Mouse (Mus musculus) erythroblast, embryonic 14.5 days (primary cell): Measurements from ENCODE around the gene S100pbp. TPM values are rescaled to one million over a fixed set of nuclear protein-coding genes. Genes with fewer than 3 reads are reported as not detected.
A peak's percentile ranks its signal among the peaks of the same experiment; 100 is the strongest.

Source experiments
- H3K27me3 ChIP-seq: 2 replicates; pipeline ENCODE4 v1.6.1; 2012; ENCODE audit warnings: inconsistent platforms; ENCODE audit not compliant: control insufficient read depth
- H3K36me3 ChIP-seq: 2 replicates; pipeline ENCODE4 v1.6.1; 2012; ENCODE audit warnings: mild to moderate bottlenecking, inconsistent platforms; ENCODE audit not compliant: control insufficient read depth
- H3K4me1 ChIP-seq: 2 replicates; pipeline ENCODE4 v1.6.1; 2012; ENCODE audit warnings: inconsistent platforms; ENCODE audit not compliant: control insufficient read depth
- H3K4me3 ChIP-seq: replicated peaks from 2 replicates; pipeline ENCODE3; 2012; ENCODE audit warnings: moderate library complexity, mild to moderate bottlenecking, inconsistent platforms
- H3K9me3 ChIP-seq: 2 replicates; pipeline ENCODE4 v1.6.1; 2012; ENCODE audit warnings: low read length, inconsistent platforms, mixed read lengths; ENCODE audit not compliant: control insufficient read depth
- GATA1 ChIP-seq: IDR thresholded peaks from 2 replicates; pipeline ENCODE4 v1.6.1; 2012; ENCODE audit warnings: low read length, inconsistent platforms, mixed read lengths
- TAL1 ChIP-seq: IDR thresholded peaks from 3 replicates; pipeline ENCODE4 v1.6.1; 2012; ENCODE audit warnings: low read length, inconsistent platforms, mixed read lengths
- polyA plus RNA-seq: library from polyadenylated mRNA; stranded (reverse); fragments of >175 nt; gene quantifications from 2 replicates; pipeline ENCODE4 v1.2.3, GENCODE M21; 2012

Gene S100pbp
- polyA plus RNA-seq, result 0.07 and 0.19 TPM in 2 replicates

DNA sequence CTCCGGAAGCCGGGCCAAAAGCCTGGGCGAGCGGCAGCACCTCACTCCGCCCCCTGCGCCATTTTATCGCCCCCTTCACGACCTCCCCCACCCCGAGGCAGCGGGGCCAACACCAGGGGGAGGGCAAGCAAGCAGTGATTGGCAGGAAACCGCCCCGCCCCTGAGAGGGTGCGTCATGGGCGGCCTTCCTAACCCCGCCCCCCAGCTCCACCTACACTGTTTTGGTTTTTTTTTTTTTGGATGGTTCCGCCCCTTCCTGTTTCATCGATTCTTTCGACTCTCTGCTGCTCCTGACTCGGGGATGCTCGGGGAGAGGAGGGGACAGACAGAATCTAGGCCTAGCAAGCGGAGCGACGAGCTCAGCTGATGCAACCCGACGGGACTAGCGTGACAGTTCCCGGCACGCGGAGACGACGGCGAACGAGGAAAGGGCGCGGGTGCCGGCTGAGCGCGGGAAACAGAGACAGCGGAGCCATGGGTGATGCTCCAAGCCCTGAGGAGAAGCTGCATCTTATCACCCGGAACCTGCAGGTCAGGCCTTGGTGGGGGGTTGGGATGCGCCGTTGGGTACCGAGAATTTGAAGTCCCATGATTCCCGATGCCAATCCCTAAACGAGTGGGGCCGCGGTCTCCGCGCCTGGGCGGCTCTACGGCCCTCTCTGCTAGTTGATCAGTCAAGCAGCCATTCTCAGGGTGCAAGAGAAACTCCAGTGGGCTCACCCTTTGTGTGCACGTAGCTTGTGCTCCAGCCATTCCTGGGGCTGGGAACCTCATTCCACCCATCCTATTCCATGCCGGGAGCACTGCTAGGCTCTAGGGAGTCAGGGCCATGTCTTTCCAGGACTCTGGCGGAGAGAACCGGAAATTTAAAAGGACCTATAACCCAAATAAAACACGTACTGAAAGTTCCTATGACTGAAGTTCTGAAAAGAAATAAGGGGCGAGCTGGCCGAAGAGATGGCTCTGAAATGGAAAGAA lies at the start of gene S100pbp, which contains the start of gene Yars:
Gene S100pbp (minus strand): TSS at position 186 of the 978 bp plus-strand sequence.
Gene Yars (plus strand): TSS at position 219 of the 978 bp plus-strand sequence.
- Histone ChIP-seq H3K4me1 (peaks cover 56% of the 10 kb centered on the region), H3K9me3 (no peaks in the 10 kb centered on the region), H3K36me3 (peaks cover 43% of the 10 kb centered on the region), H3K27me3 (no peaks in the 10 kb centered on the region), H3K4me3 (peak within 1 kb of the TSS; percentile 88)
- no peak for TF ChIP-seq GATA1
- TF ChIP-seq TAL1, result no peak

GRCm38 (mm10) chr4:129239075-129239474 lies 49.5 kb upstream of the S100pbp start:
- Histone ChIP-seq H3K4me1 (peaks cover 61% of the 10 kb centered on the region), H3K36me3 (no peaks in the 10 kb centered on the region), H3K9me3 (no peaks in the 10 kb centered on the region), H3K4me3 (peak overlapping the region; percentile 62), H3K27me3 (peaks cover 57% of the 10 kb centered on the region)
- no peak for TF ChIP-seq TAL1
- TF ChIP-seq GATA1, result no peak

GRCm38 (mm10) chr4:129238579-129239016 lies 49.1 kb upstream of the S100pbp start:
- no peaks in the 10 kb centered on the region for H3K9me3 ChIP-seq
- H3K27me3 ChIP-seq, result peaks cover 55% of the 10 kb centered on the region
- peaks cover 62% of the 10 kb centered on the region for H3K4me1 ChIP-seq
- H3K4me3 ChIP-seq, result peak overlapping the region; percentile 62
- H3K36me3 ChIP-seq, result no peaks in the 10 kb centered on the region
- TF ChIP-seq TAL1 (no peak), GATA1 (no peak)

DNA sequence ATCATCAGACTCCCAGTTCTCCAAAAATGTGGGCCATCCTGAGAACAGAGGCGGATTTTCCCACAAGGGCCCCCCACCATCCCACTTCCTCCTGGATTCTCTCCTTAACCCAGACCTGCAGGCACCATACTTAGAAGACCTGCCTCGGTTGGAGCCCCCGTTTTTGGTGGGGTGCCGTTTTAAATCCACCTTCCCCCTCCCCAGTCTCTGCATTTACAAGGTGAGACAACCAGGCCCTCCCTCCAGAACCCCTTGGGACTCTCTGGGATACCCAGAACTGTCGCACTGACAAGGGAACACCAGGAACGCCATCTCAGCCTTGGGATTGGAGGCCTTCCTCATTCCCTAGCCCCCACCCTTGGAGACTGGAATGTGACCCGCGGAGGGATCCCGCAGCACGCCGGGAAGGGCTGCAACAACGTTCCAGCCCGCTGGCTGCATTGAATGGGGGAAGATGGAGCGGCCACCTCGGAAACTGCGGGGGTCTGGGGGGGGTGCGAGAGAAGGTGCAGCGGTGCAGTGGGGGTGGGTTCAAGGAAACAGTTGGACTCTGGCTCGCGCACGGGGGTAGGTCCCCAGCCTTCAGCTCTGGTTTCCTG lies 48.4 kb upstream of the S100pbp start:
- Histone ChIP-seq H3K4me3 (peak overlapping the region; percentile 62), H3K36me3 (no peaks in the 10 kb centered on the region), H3K27me3 (peaks cover 54% of the 10 kb centered on the region), H3K9me3 (no peaks in the 10 kb centered on the region), H3K4me1 (peaks cover 68% of the 10 kb centered on the region)
- TF ChIP-seq TAL1 (no peak), GATA1 (no peak)

GRCm38 (mm10) chr4:129236236-129236813 lies 46.8 kb upstream of the S100pbp start:
- H3K27me3 ChIP-seq, result peaks cover 41% of the 10 kb centered on the region
- H3K36me3 ChIP-seq, result no peaks in the 10 kb centered on the region

GRCm38 (mm10) chr4:129235147-129235546 lies 45.6 kb upstream of the S100pbp start:
- H3K4me1 ChIP-seq, result peaks cover 91% of the 10 kb centered on the region
- no peaks in the 10 kb centered on the region for H3K36me3 ChIP-seq
- H3K9me3 ChIP-seq, result no peaks in the 10 kb centered on the region
- no peak overlapping the region for H3K4me3 ChIP-seq
- H3K27me3 ChIP-seq, result peaks cover 30% of the 10 kb centered on the region
- TF ChIP-seq GATA1 (peak; percentile 74), TAL1 (peak; percentile 62)

More at GRCm38 (mm10) chr4:129236236-129236813, 46.8 kb upstream of the S100pbp start:
- no peak for TF ChIP-seq GATA1
- no peak for TF ChIP-seq TAL1
- no peak overlapping the region for H3K4me3 ChIP-seq
- peaks cover 81% of the 10 kb centered on the region for H3K4me1 ChIP-seq
- no peaks in the 10 kb centered on the region for H3K9me3 ChIP-seq

DNA sequence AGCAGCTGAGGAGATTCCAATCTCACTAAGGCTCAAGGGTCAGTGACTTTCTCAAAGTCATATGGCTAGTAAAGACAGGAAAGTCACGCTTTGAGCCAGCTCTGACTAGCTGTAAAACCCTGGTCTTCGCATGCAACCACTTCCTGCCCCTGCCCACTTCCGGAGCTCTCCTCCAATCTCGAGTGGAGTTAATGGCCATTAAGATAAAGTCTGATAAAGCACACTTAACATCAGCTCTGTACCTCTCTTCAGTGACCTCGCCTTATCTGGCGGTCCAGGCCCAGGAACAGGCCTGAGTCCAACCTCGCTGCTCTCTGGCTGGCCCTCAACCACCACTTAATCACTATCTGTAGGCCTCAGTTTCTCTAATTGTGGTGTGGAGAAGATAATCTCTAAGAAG lies 45.0 kb upstream of the S100pbp start:
- peak overlapping the region; percentile 23 for H3K4me3 ChIP-seq
- H3K27me3 ChIP-seq, result peaks cover 30% of the 10 kb centered on the region
- TF ChIP-seq TAL1 (peak; percentile 58), GATA1 (peak; percentile 51; the same call in 1 of the 2 replicates)
- H3K9me3 ChIP-seq, result no peaks in the 10 kb centered on the region; the same call in 1 of the 2 replicates
- H3K36me3 ChIP-seq, result no peaks in the 10 kb centered on the region
- H3K4me1 ChIP-seq, result peaks cover 86% of the 10 kb centered on the region

DNA sequence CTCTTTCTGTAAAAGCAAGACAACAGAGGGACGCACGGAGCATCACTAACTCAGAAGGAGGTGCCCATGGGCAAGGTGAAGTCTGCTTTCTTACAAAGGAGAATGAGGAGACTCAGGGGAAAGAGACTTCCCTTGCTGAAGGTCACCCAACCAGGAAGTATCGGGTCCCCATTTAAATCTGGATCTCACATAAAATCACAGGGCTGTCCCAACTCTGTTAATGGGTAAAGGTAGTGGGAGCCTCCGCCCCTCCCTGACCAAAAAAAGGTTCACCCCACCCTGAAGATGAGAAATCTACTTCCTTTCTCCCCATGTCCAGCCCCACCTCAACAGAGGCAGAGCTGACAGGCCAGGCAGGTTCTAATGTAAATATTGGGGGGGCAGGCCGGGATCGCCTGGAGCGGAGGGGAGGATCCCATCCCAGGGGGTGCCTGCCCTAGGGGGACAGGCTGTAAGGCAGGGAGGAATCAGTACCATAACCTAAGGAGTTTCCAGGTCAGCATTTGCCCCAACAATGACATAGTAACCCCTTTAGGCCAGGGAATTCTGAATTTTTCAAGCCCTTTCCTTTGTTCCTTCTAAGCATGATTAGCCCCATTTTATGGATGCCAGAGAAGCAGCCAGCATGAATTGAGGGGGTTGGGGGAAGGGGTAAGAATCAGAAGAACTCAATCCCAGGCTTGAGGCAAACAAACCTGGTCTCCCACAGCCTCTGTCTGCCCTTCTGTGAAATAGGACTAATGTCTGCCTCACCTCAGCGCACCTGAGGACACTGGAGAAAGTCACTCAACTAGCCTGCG lies 43.2 kb upstream of the S100pbp start:
- Histone ChIP-seq H3K27me3 (peaks cover 27% of the 10 kb centered on the region), H3K9me3 (peaks cover 2% of the 10 kb centered on the region; the same call in 1 of the 2 replicates), H3K4me3 (no peak overlapping the region), H3K36me3 (no peaks in the 10 kb centered on the region), H3K4me1 (peaks cover 69% of the 10 kb centered on the region)
- TF ChIP-seq TAL1, result no peak
- TF ChIP-seq GATA1, result no peak
